Mouse (Mus musculus) hindbrain, embryonic 16.5 days (tissue): Measurements from ENCODE around the gene Opn4. TPM values are rescaled to one million over a fixed set of nuclear protein-coding genes. Genes with fewer than 3 reads are reported as not detected.

Experiments
- ATAC-seq: fragments of 200-750 bp; cut with Nextera tagmentation; 2 replicates; pipeline ENCODE4 v1.8.0; 2017; ENCODE audit warnings: moderate TSS enrichment, moderate library complexity
- H3K27ac ChIP-seq: fragments of 300-500 bp; sonication (generic); 2 replicates; pipeline ENCODE4 v1.5.1; 2014; ENCODE audit warnings: low read depth, mild to moderate bottlenecking, control low read depth, low read length, moderate library complexity
- H3K27me3 ChIP-seq: fragments of 300-500 bp; sonication (generic); replicated peaks from 2 replicates; pipeline ENCODE4 v1.6.1; 2014; ENCODE audit warnings: low read length; ENCODE audit not compliant: control insufficient read depth, insufficient read depth
- H3K36me3 ChIP-seq: fragments of 300-500 bp; sonication (generic); 2 replicates; pipeline ENCODE4 v1.6.1; 2014; ENCODE audit warnings: mild to moderate bottlenecking, low read length, moderate library complexity, mixed read lengths; ENCODE audit not compliant: control insufficient read depth, insufficient read depth
- H3K4me1 ChIP-seq: fragments of 300-500 bp; sonication (generic); 2 replicates; pipeline ENCODE4 v1.6.1; 2014; ENCODE audit warnings: low read depth, low read length; ENCODE audit not compliant: control insufficient read depth, insufficient read depth
- H3K4me2 ChIP-seq: fragments of 300-500 bp; sonication (generic); 2 replicates; pipeline ENCODE4 v1.6.1; 2014; ENCODE audit warnings: mild to moderate bottlenecking, low read length, control low read depth, moderate library complexity
- H3K4me3 ChIP-seq: fragments of 300-500 bp; sonication (generic); 2 replicates; pipeline ENCODE4 v1.5.1; 2014; ENCODE audit warnings: mild to moderate bottlenecking, low read length, control low read depth, moderate library complexity
- H3K9ac ChIP-seq: fragments of 300-500 bp; sonication (generic); 2 replicates; pipeline ENCODE4 v1.6.1; 2014; ENCODE audit warnings: low read depth, mild to moderate bottlenecking, control low read depth, low read length, moderate library complexity
- H3K9me3 ChIP-seq: fragments of 300-500 bp; sonication (generic); 2 replicates; pipeline ENCODE4 v1.6.1; 2014; ENCODE audit warnings: mild to moderate bottlenecking, low read length, moderate library complexity; ENCODE audit not compliant: control insufficient read depth
- WGBS: fragments of 180-500 bp; shearing (Covaris S2); extraction: QIAGEN DNeasy Blood & Tissue Kit; methylation state at CpG from one replicate; pipeline ENCODE4 v1.1.7; 2014; 5-methylcytosine and 5-hydroxymethylcytosine counted together
- polyA plus RNA-seq: library from polyadenylated mRNA; unstranded; fragments of >200 nt; fragmentation: Nextera tagmentation; extraction: Ambion mirVana; gene quantifications from 2 replicates; pipeline ENCODE4 v1.2.1, GENCODE M21; 2015

The Opn4 gene
- polyA plus RNA-seq, 1 experiment from 2014 or later: not detected

- 30% methylated on average over 27 of the region's 27 CpGs for WGBS
- Histone ChIP-seq H3K27ac (no peak overlapping the region), H3K9me3 (no peaks in the 10 kb centered on the region), H3K27me3 (no peaks in the 10 kb centered on the region; the same call in 1 of the 2 replicates), H3K4me2 (peak overlapping the region; percentile 67), H3K9ac (peak overlapping the region; percentile 59), H3K36me3 (no peaks in the 10 kb centered on the region), H3K4me1 (no peaks in the 10 kb centered on the region), H3K4me3 (peak overlapping the region; percentile 41)
- peak; percentile 19; the same call in 1 of the 2 replicates for ATAC-seq
These were observed 30.3 kb downstream of the Opn4 start for GRCm38 (mm10) chr14:34569534-34570194.

GRCm38 (mm10) chr14:34568626-34569025 lies 31.3 kb downstream of the Opn4 start:
- Histone ChIP-seq H3K36me3 (no peaks in the 10 kb centered on the region), H3K27ac (no peak overlapping the region), H3K4me3 (no peak overlapping the region), H3K9me3 (no peaks in the 10 kb centered on the region), H3K27me3 (no peaks in the 10 kb centered on the region; the same call in 1 of the 2 replicates), H3K4me2 (no peak overlapping the region), H3K4me1 (no peaks in the 10 kb centered on the region), H3K9ac (no peak overlapping the region)
- WGBS: 91% methylated on average over 4 of the region's 4 CpGs
- ATAC-seq: no peak

- Histone ChIP-seq H3K27me3 (no peaks in the 10 kb centered on the region; the same call in 1 of the 2 replicates), H3K9ac (no peak overlapping the region; the same call in 1 of the 2 replicates), H3K9me3 (no peaks in the 10 kb centered on the region), H3K4me1 (no peaks in the 10 kb centered on the region), H3K4me2 (no peak overlapping the region), H3K36me3 (no peaks in the 10 kb centered on the region), H3K4me3 (no peak overlapping the region), H3K27ac (no peak overlapping the region)
- WGBS: 47% methylated on average over 5 of the region's 5 CpGs
- no peak for ATAC-seq
These were observed 32.2 kb downstream of the Opn4 start for GRCm38 (mm10) chr14:34567697-34568096.

GRCm38 (mm10) chr14:34566530-34566929 lies 33.4 kb downstream of the Opn4 start:
- no peak overlapping the region for H3K9ac ChIP-seq
- H3K9me3 ChIP-seq: no peaks in the 10 kb centered on the region
- no peaks in the 10 kb centered on the region for H3K36me3 ChIP-seq
- H3K4me3 ChIP-seq: no peak overlapping the region
- no peaks in the 10 kb centered on the region; the same call in 1 of the 2 replicates for H3K27me3 ChIP-seq
- H3K27ac ChIP-seq: no peak overlapping the region
- WGBS: 92% methylated on average over 7 of the region's 7 CpGs
- ATAC-seq: no peak
- H3K4me2 ChIP-seq: no peak overlapping the region
- no peaks in the 10 kb centered on the region for H3K4me1 ChIP-seq

- Histone ChIP-seq H3K36me3 (no peaks in the 10 kb centered on the region), H3K9ac (no peak overlapping the region), H3K4me3 (no peak overlapping the region), H3K9me3 (no peaks in the 10 kb centered on the region), H3K27ac (no peak overlapping the region), H3K4me2 (no peak overlapping the region), H3K27me3 (no peaks in the 10 kb centered on the region; the same call in 1 of the 2 replicates), H3K4me1 (no peaks in the 10 kb centered on the region)
- WGBS: 63% methylated on average over 17 of the region's 17 CpGs
- no peak for ATAC-seq
These were observed 34.2 kb downstream of the Opn4 start for GRCm38 (mm10) chr14:34565711-34566110.

- no peak for ATAC-seq
These were observed 35.3 kb downstream of the Opn4 start for GRCm38 (mm10) chr14:34564646-34565045.

GRCm38 (mm10) chr14:34562393-34562792 lies 37.5 kb downstream of the Opn4 start:
- Histone ChIP-seq H3K4me1 (no peaks in the 10 kb centered on the region), H3K4me3 (no peak overlapping the region), H3K4me2 (no peak overlapping the region), H3K9me3 (no peaks in the 10 kb centered on the region), H3K27ac (no peak overlapping the region), H3K27me3 (no peaks in the 10 kb centered on the region), H3K36me3 (no peaks in the 10 kb centered on the region), H3K9ac (no peak overlapping the region)
- no peak for ATAC-seq
- WGBS: 24% methylated on average over 2 of the region's 2 CpGs

More at GRCm38 (mm10) chr14:34564646-34565045, 35.3 kb downstream of the Opn4 start:
- no peaks in the 10 kb centered on the region for H3K27me3 ChIP-seq
- no peak overlapping the region for H3K4me3 ChIP-seq
- no peaks in the 10 kb centered on the region for H3K36me3 ChIP-seq
- H3K9me3 ChIP-seq: no peaks in the 10 kb centered on the region
- no peak overlapping the region for H3K27ac ChIP-seq
- H3K9ac ChIP-seq: no peak overlapping the region
- no peak overlapping the region for H3K4me2 ChIP-seq
- 62% methylated on average over 5 of the region's 5 CpGs for WGBS
- H3K4me1 ChIP-seq: no peaks in the 10 kb centered on the region

- no peak overlapping the region for H3K9ac ChIP-seq
- no peak overlapping the region for H3K27ac ChIP-seq
- H3K9me3 ChIP-seq: no peaks in the 10 kb centered on the region
- no peak overlapping the region for H3K4me2 ChIP-seq
- no peaks in the 10 kb centered on the region for H3K4me1 ChIP-seq
- no peak overlapping the region for H3K4me3 ChIP-seq
- 90% methylated on average over 8 of the region's 8 CpGs for WGBS
- no peaks in the 10 kb centered on the region for H3K27me3 ChIP-seq
- ATAC-seq: no peak
- H3K36me3 ChIP-seq: no peaks in the 10 kb centered on the region
These were observed 38.3 kb downstream of the Opn4 start for GRCm38 (mm10) chr14:34561647-34562046.

GRCm38 (mm10) chr14:34558947-34559346 lies 41.0 kb downstream of the Opn4 start:
- Histone ChIP-seq H3K9me3 (no peaks in the 10 kb centered on the region), H3K4me3 (no peak overlapping the region), H3K9ac (no peak overlapping the region), H3K4me2 (no peak overlapping the region), H3K27ac (no peak overlapping the region), H3K27me3 (no peaks in the 10 kb centered on the region), H3K36me3 (no peaks in the 10 kb centered on the region), H3K4me1 (no peaks in the 10 kb centered on the region)
- WGBS: 96% methylated on average over 9 of the region's 9 CpGs
- ATAC-seq: no peak
